Mouse (Mus musculus) megakaryocyte, embryonic 14.5 days (primary cell): ENCODE measurements around the gene Emp2. TPM values are rescaled to one million over a fixed set of nuclear protein-coding genes. Genes with fewer than 3 reads are reported as not detected.

Experiments
- H3K27me3 ChIP-seq: replicated peaks from 2 replicates; pipeline ENCODE3; 2012; ENCODE audit warnings: inconsistent platforms
- H3K36me3 ChIP-seq: replicated peaks from 2 replicates; pipeline ENCODE3; 2012; ENCODE audit warnings: low read length, inconsistent platforms, mixed read lengths
- H3K4me1 ChIP-seq: 2 replicates; pipeline ENCODE4 v1.6.1; 2012; ENCODE audit warnings: inconsistent platforms
- H3K4me3 ChIP-seq: replicated peaks from 2 replicates; pipeline ENCODE3; 2012; ENCODE audit warnings: moderate library complexity, mild to moderate bottlenecking, inconsistent platforms
- H3K9me3 ChIP-seq: 2 replicates; pipeline ENCODE4 v1.6.1; 2012; ENCODE audit warnings: inconsistent platforms
- FLI1 ChIP-seq: IDR thresholded peaks from 2 replicates; pipeline ENCODE4 v1.6.1; 2012; ENCODE audit warnings: low read length, inconsistent platforms, mixed read lengths
- GATA1 ChIP-seq: IDR thresholded peaks from 3 replicates; pipeline ENCODE4 v1.6.1; 2012; ENCODE audit warnings: mixed read lengths, low read length, inconsistent platforms, borderline replicate concordance
- polyA plus RNA-seq: library from polyadenylated mRNA; stranded (reverse); fragments of >175 nt; gene quantifications from 2 replicates; pipeline ENCODE4 v1.2.3, GENCODE M21; 2012; ENCODE audit warnings: low replicate concordance; ENCODE audit not compliant: insufficient read depth

The Emp2 gene
- polyA plus RNA-seq, 1 experiment, result 0.06 TPM

- Histone ChIP-seq H3K4me3 (no peak overlapping the region), H3K27me3 (peaks cover 2% of the 10 kb centered on the region)
- TF ChIP-seq GATA1, result no peak
- TF ChIP-seq FLI1, result no peak
Measured at GRCm38 (mm10) chr16:10274465-10274864, 39.3 kb downstream of the Emp2 start.

GRCm38 (mm10) chr16:10272256-10272655, 41.5 kb downstream of the Emp2 start:
- Histone ChIP-seq H3K27me3 (no peaks in the 10 kb centered on the region), H3K4me3 (no peak overlapping the region), H3K4me1 (no peaks in the 10 kb centered on the region), H3K9me3 (no peaks in the 10 kb centered on the region), H3K36me3 (no peaks in the 10 kb centered on the region)
- TF ChIP-seq FLI1, result no peak
- TF ChIP-seq GATA1, result no peak

More at GRCm38 (mm10) chr16:10274465-10274864, 39.3 kb downstream of the Emp2 start:
- H3K4me1 ChIP-seq, result no peaks in the 10 kb centered on the region
- H3K36me3 ChIP-seq, result no peaks in the 10 kb centered on the region
- no peaks in the 10 kb centered on the region for H3K9me3 ChIP-seq

- Histone ChIP-seq H3K9me3 (peaks cover 7% of the 10 kb centered on the region), H3K4me3 (no peak overlapping the region), H3K36me3 (no peaks in the 10 kb centered on the region), H3K4me1 (peaks cover 3% of the 10 kb centered on the region; the same call in 1 of the 2 replicates), H3K27me3 (peaks cover 6% of the 10 kb centered on the region)
- TF ChIP-seq GATA1 (no peak), FLI1 (no peak)
Measured at GRCm38 (mm10) chr16:10253993-10254392, 59.8 kb downstream of the Emp2 start.

- Histone ChIP-seq H3K4me1 (no peaks in the 10 kb centered on the region), H3K4me3 (no peak overlapping the region), H3K27me3 (no peaks in the 10 kb centered on the region), H3K9me3 (no peaks in the 10 kb centered on the region), H3K36me3 (no peaks in the 10 kb centered on the region)
- no peak for TF ChIP-seq GATA1
- no peak for TF ChIP-seq FLI1
Measured at GRCm38 (mm10) chr16:10236601-10237000, 77.2 kb downstream of the Emp2 start.

Other genes with a start within 250 kb of the Emp2 start
- gene Rpl39l, start 143.7 kb downstream of the Emp2 start, polyA plus RNA-seq, result not detected in 2 replicates
- gene Atf7ip2, start 121.3 kb downstream of the Emp2 start, polyA plus RNA-seq, result not detected in 2 replicates
- gene Tekt5, start 81.5 kb upstream of the Emp2 start, polyA plus RNA-seq, result not detected in 2 replicates
- gene Nubp1, start 98.0 kb upstream of the Emp2 start, polyA plus RNA-seq, result 7.9 and 20.5 TPM in 2 replicates
- not detected in 2 replicates for gene Tvp23a, start 133.4 kb upstream of the Emp2 start, polyA plus RNA-seq
- gene Ciita, start 166.1 kb upstream of the Emp2 start, polyA plus RNA-seq, result 0.22 TPM in 1 of 2 replicates, not detected in the other
- gene Dexi, start 229.1 kb upstream of the Emp2 start, polyA plus RNA-seq, result 41.9 and 81.7 TPM in 2 replicates
- gene Clec16a, start 231.4 kb upstream of the Emp2 start, polyA plus RNA-seq, result 10.4 and 13.5 TPM in 2 replicates